Mouse (Mus musculus) hindbrain, embryonic 14.5 days (tissue): ENCODE measurements at regions not wholly inside any gene's neighbourhood (a gene's known extent, or its start where the extent isn't known, plus 50 kb on each side); places are given as distances from the start of the nearest gene placed in this dataset.
A peak's percentile ranks its signal among the peaks of the same experiment; 100 is the strongest.
"Not testable (repeated sequence)": the region's sequence is repeated elsewhere in the genome, so short reads cannot be mapped to it uniquely, and the experiment has no call there.

Experiments used
- ATAC-seq: fragments of 200-750 bp; cut with Nextera tagmentation; 2 replicates; pipeline ENCODE4 v1.8.0; 2017; ENCODE audit warnings: moderate number of reproducible peaks, mild to moderate bottlenecking, moderate TSS enrichment, moderate library complexity; ENCODE audit not compliant: low FRiP score
- DNase-seq: peaks from one replicate; pipeline ENCODE4 v3.0.0-alpha.2; 2015; ENCODE audit warnings: low spot score
- H3K27ac ChIP-seq: fragments of 300-500 bp; sonication (generic); 2 replicates; pipeline ENCODE4 v1.5.1; 2014; ENCODE audit warnings: mild to moderate bottlenecking, moderate library complexity
- H3K27me3 ChIP-seq: fragments of 300-500 bp; sonication (generic); 2 replicates; pipeline ENCODE4 v1.6.1; 2014; ENCODE audit warnings: mild to moderate bottlenecking, low read length, mixed read lengths; ENCODE audit not compliant: control insufficient read depth, insufficient read depth
- H3K36me3 ChIP-seq: fragments of 300-500 bp; sonication (generic); replicated peaks from 2 replicates; pipeline ENCODE4 v1.6.1; 2014; ENCODE audit not compliant: control insufficient read depth, insufficient read depth
- H3K4me1 ChIP-seq: fragments of 300-500 bp; sonication (generic); replicated peaks from 2 replicates; pipeline ENCODE4 v1.6.1; 2014; ENCODE audit warnings: antibody characterized with exemption, low read length, mixed read lengths; ENCODE audit not compliant: control insufficient read depth, insufficient read depth
- H3K4me2 ChIP-seq: fragments of 300-500 bp; sonication (generic); replicated peaks from 2 replicates; pipeline ENCODE4 v1.6.1; 2014; ENCODE audit warnings: mild to moderate bottlenecking, moderate library complexity
- H3K4me3 ChIP-seq: fragments of 300-500 bp; sonication (generic); replicated peaks from 2 replicates; pipeline ENCODE4 v1.5.1; 2014; ENCODE audit warnings: mild to moderate bottlenecking, low read length
- H3K9ac ChIP-seq: fragments of 300-500 bp; sonication (generic); 2 replicates; pipeline ENCODE4 v1.6.1; 2014
- H3K9me3 ChIP-seq: fragments of 300-500 bp; sonication (generic); 2 replicates; pipeline ENCODE4 v1.6.1; 2016; ENCODE audit warnings: low read length; ENCODE audit not compliant: control insufficient read depth
- WGBS: fragments of 180-500 bp; shearing (Covaris S2); extraction: QIAGEN DNeasy Blood & Tissue Kit; methylation state at CpG from one replicate; pipeline ENCODE4 v1.1.7; 2014; 5-methylcytosine and 5-hydroxymethylcytosine counted together

DNA sequence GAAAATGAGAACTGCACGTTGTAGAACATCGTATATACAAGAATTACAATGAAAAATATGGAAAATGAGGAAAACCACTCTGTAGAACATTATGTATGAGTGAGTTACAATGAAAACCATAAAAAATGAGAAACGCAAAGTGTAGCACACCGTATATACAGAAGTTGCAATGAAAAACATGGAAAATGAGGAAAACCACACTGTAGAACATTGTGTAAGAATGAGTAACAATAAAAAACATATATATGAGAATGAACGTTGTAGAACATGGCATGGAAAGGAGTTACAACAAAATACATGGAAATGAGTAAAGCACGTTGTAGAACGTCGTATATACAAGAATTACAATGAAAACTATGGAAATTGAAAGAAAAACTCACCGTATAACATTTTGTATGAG, 378.6 kb downstream of the Gm3376 start:
- not testable (repeated sequence) for ATAC-seq, H3K9ac ChIP-seq, H3K4me1 ChIP-seq, H3K9me3 ChIP-seq, H3K36me3 ChIP-seq, H3K4me2 ChIP-seq, H3K27ac ChIP-seq, H3K4me3 ChIP-seq, H3K27me3 ChIP-seq
- peak; percentile 24 for DNase-seq
- WGBS = 88% methylated on average over 7 of the region's 9 CpGs

DNA sequence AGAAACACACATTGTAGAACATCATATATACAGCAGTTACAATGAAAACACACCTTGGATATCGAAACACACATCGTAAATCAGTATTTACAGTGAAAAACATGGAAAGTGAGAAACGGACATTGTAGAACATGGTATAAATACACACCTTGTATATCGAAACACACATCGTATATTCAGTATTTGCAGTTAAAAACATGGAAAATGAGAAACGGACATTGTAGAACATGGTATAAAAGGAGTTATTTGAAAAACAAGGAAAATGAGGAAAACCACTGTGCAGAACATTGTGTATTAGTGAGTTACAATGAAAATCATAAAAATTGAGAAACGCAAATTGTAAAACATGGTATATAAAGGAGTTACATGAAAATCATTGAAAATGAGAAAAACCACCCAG, 379.2 kb downstream of the Gm3376 start:
- H3K4me2 ChIP-seq, DNase-seq, H3K4me1 ChIP-seq, H3K27ac ChIP-seq, H3K9ac ChIP-seq, H3K27me3 ChIP-seq, H3K4me3 ChIP-seq, H3K9me3 ChIP-seq, H3K36me3 ChIP-seq, ATAC-seq: not testable (repeated sequence)
- 91% methylated on average over 7 of the region's 7 CpGs for WGBS

DNA sequence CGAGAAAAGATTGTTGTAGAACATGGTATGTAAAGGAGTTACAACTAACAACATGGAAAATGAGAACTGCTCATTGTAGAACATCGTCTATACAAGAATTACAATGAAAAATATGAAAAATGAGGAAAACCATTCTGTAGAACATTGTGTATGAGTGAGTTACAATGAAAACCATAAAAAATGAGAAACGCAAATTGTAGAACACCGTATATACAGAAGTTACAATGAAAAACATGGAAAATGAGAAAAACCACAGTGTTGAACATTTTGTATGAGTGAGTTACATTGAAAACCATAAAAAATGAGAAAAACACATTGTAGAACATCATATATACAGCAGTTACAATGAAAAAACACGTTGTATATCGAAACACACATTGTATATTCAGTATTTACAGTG, 381.5 kb downstream of the Gm3376 start:
- H3K36me3 ChIP-seq, DNase-seq, H3K4me2 ChIP-seq, H3K4me1 ChIP-seq, H3K9me3 ChIP-seq, H3K9ac ChIP-seq, H3K4me3 ChIP-seq, H3K27me3 ChIP-seq, ATAC-seq, H3K27ac ChIP-seq: not testable (repeated sequence)
- 75% methylated on average over 6 of the region's 6 CpGs for WGBS

DNA sequence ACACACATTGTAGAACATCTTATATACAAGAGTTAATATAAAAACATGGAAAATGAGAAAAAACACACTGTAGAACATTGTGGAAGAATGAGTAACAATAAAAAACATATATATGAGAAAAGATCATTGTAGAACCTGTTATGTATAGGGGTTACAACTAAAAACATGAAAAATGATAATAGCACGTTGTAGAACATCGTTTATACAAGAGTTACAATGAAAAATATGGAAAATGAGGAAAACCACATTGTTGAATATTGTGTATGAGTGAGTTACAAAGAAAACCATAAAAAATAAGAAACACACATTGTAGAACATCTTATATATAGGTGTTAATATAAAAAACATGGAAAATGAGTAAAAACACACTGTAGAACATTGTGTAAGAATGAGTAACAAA, 388.9 kb downstream of the Gm3376 start:
- Histone ChIP-seq H3K27ac (no peak overlapping the region), H3K4me3 (no peak overlapping the region), H3K27me3 (no peaks in the 10 kb centered on the region), H3K9ac (no peak overlapping the region), H3K36me3 (no peaks in the 10 kb centered on the region), H3K9me3 (no peaks in the 10 kb centered on the region), H3K4me2 (no peak overlapping the region), H3K4me1 (no peaks in the 10 kb centered on the region)
- WGBS = 71% methylated on average over 2 of the region's 2 CpGs
- no peak for ATAC-seq
- no peak for DNase-seq
